Mouse (Mus musculus) embryonic facial prominence, embryonic 14.5 days (tissue): Measurements from ENCODE around the gene Stk38l. TPM values are rescaled to one million over a fixed set of nuclear protein-coding genes. Genes with fewer than 3 reads are reported as not detected.

Source experiments
- ATAC-seq: fragments of 200-750 bp; cut with Nextera tagmentation; 2 replicates; pipeline ENCODE4 v1.8.0; 2017; ENCODE audit warnings: low read depth, moderate number of reproducible peaks, moderate TSS enrichment
- DNase-seq: peaks from one replicate; pipeline ENCODE4 v3.0.0-alpha.2; 2015; ENCODE audit warnings: low spot score
- H3K27ac ChIP-seq: fragments of 300-500 bp; sonication (generic); replicated peaks from 2 replicates; pipeline ENCODE4 v1.5.1; 2014; ENCODE audit warnings: low read depth, mild to moderate bottlenecking, low read length, moderate library complexity
- H3K27me3 ChIP-seq: fragments of 300-500 bp; sonication (generic); replicated peaks from 2 replicates; pipeline ENCODE4 v1.6.1; 2014; ENCODE audit warnings: low read length; ENCODE audit not compliant: control insufficient read depth, insufficient read depth
- H3K36me3 ChIP-seq: fragments of 300-500 bp; sonication (generic); 2 replicates; pipeline ENCODE4 v1.6.1; 2014; ENCODE audit warnings: low read length, mixed read lengths; ENCODE audit not compliant: control insufficient read depth, insufficient read depth
- H3K4me1 ChIP-seq: fragments of 300-500 bp; sonication (generic); 2 replicates; pipeline ENCODE4 v1.6.1; 2014; ENCODE audit warnings: antibody characterized with exemption, low read length; ENCODE audit not compliant: control insufficient read depth, insufficient read depth
- H3K4me2 ChIP-seq: fragments of 300-500 bp; sonication (generic); 2 replicates; pipeline ENCODE4 v1.6.1; 2014; ENCODE audit warnings: low read depth, mild to moderate bottlenecking, low read length, moderate library complexity, mixed read lengths
- H3K4me3 ChIP-seq: fragments of 300-500 bp; sonication (generic); 2 replicates; pipeline ENCODE4 v1.5.1; 2014; ENCODE audit warnings: low read depth, mild to moderate bottlenecking, low read length
- H3K9ac ChIP-seq: fragments of 300-500 bp; sonication (generic); 2 replicates; pipeline ENCODE4 v1.6.1; 2014; ENCODE audit warnings: low read depth, mild to moderate bottlenecking, low read length, moderate library complexity, mixed read lengths
- H3K9me3 ChIP-seq: fragments of 300-500 bp; sonication (generic); 2 replicates; pipeline ENCODE4 v1.6.1; 2016; ENCODE audit warnings: low read length; ENCODE audit not compliant: control insufficient read depth
- WGBS: fragments of 180-500 bp; shearing (Covaris S2); extraction: QIAGEN DNeasy Blood & Tissue Kit; methylation state at CpG from one replicate; pipeline ENCODE4 v1.1.7; 2014; 5-methylcytosine and 5-hydroxymethylcytosine counted together
- polyA plus RNA-seq: library from polyadenylated mRNA; unstranded; fragments of >200 nt; fragmentation: Nextera tagmentation; extraction: Ambion mirVana; gene quantifications from 2 replicates; pipeline ENCODE4 v1.2.1, GENCODE M21; 2014

Stk38l gene
- polyA plus RNA-seq: 18.4 and 18.5 TPM in 2 replicates

- Histone ChIP-seq H3K27me3 (no peaks in the 10 kb centered on the region), H3K9me3 (no peaks in the 10 kb centered on the region), H3K4me2 (peak within 1 kb of the TSS; percentile 76), H3K9ac (peak within 1 kb of the TSS; percentile 82), H3K36me3 (no peaks in the 10 kb centered on the region), H3K4me1 (no peaks in the 10 kb centered on the region; the same call in 1 of the 2 replicates), H3K4me3 (peak within 1 kb of the TSS; percentile 82), H3K27ac (peak within 1 kb of the TSS; percentile 78)
- peak; percentile 97 for DNase-seq
- WGBS: 6% methylated on average over 16 of the region's 87 CpGs
- ATAC-seq: peak; percentile 97
Measured at GRCm38 (mm10) chr6:146724581-146725383, at the start of gene Stk38l. Stk38l (plus strand) TSS chr6:146724995.

- Histone ChIP-seq H3K27ac (no peak overlapping the region), H3K4me3 (no peak overlapping the region), H3K9ac (no peak overlapping the region), H3K4me2 (no peak overlapping the region), H3K9me3 (no peaks in the 10 kb centered on the region), H3K4me1 (no peaks in the 10 kb centered on the region), H3K36me3 (no peaks in the 10 kb centered on the region), H3K27me3 (no peaks in the 10 kb centered on the region)
- WGBS: 73% methylated on average over 10 of the region's 10 CpGs
- DNase-seq: no peak
- ATAC-seq: no peak
Measured at GRCm38 (mm10) chr6:146676904-146677303, 47.9 kb upstream of the Stk38l start.

- Histone ChIP-seq H3K4me3 (no peak overlapping the region), H3K4me1 (no peaks in the 10 kb centered on the region), H3K9ac (no peak overlapping the region), H3K27ac (no peak overlapping the region), H3K27me3 (no peaks in the 10 kb centered on the region), H3K9me3 (no peaks in the 10 kb centered on the region), H3K36me3 (no peaks in the 10 kb centered on the region), H3K4me2 (no peak overlapping the region)
- WGBS: 78% methylated on average over 10 of the region's 10 CpGs
- ATAC-seq (no peak), DNase-seq (no peak)
Measured at GRCm38 (mm10) chr6:146678136-146679070, 46.4 kb upstream of the Stk38l start.

GRCm38 (mm10) chr6:146683881-146684280 lies 40.9 kb upstream of the Stk38l start:
- no peak for DNase-seq
- Histone ChIP-seq H3K4me1 (no peaks in the 10 kb centered on the region; the same call in 1 of the 2 replicates), H3K9ac (no peak overlapping the region), H3K27ac (no peak overlapping the region), H3K4me2 (no peak overlapping the region), H3K9me3 (no peaks in the 10 kb centered on the region), H3K27me3 (no peaks in the 10 kb centered on the region), H3K4me3 (no peak overlapping the region), H3K36me3 (no peaks in the 10 kb centered on the region)
- no peak for ATAC-seq
- WGBS: 68% methylated on average over 4 of the region's 4 CpGs

GRCm38 (mm10) chr6:146685781-146686308 lies 39.0 kb upstream of the Stk38l start:
- Histone ChIP-seq H3K4me3 (no peak overlapping the region), H3K4me1 (no peaks in the 10 kb centered on the region; the same call in 1 of the 2 replicates), H3K4me2 (no peak overlapping the region), H3K27me3 (no peaks in the 10 kb centered on the region), H3K9ac (no peak overlapping the region), H3K27ac (no peak overlapping the region), H3K9me3 (no peaks in the 10 kb centered on the region), H3K36me3 (no peaks in the 10 kb centered on the region)
- 76% methylated on average over 17 of the region's 17 CpGs for WGBS
- no peak for ATAC-seq
- peak; percentile 14 for DNase-seq

GRCm38 (mm10) chr6:146686463-146687196 lies 38.2 kb upstream of the Stk38l start:
- no peaks in the 10 kb centered on the region; the same call in 1 of the 2 replicates for H3K4me1 ChIP-seq
- no peaks in the 10 kb centered on the region for H3K36me3 ChIP-seq
- H3K9ac ChIP-seq: no peak overlapping the region
- H3K4me3 ChIP-seq: no peak overlapping the region
- H3K27ac ChIP-seq: no peak overlapping the region
- no peak overlapping the region for H3K4me2 ChIP-seq
- H3K9me3 ChIP-seq: no peaks in the 10 kb centered on the region
- no peaks in the 10 kb centered on the region for H3K27me3 ChIP-seq
- DNase-seq (no peak), ATAC-seq (no peak)
- 69% methylated on average over 5 of the region's 5 CpGs for WGBS

GRCm38 (mm10) chr6:146688010-146688409 lies 36.8 kb upstream of the Stk38l start:
- Histone ChIP-seq H3K36me3 (no peaks in the 10 kb centered on the region), H3K4me3 (no peak overlapping the region), H3K4me1 (no peaks in the 10 kb centered on the region; the same call in 1 of the 2 replicates), H3K4me2 (no peak overlapping the region), H3K9me3 (no peaks in the 10 kb centered on the region), H3K9ac (no peak overlapping the region), H3K27me3 (no peaks in the 10 kb centered on the region), H3K27ac (no peak overlapping the region)
- WGBS: 82% methylated on average over 7 of the region's 7 CpGs
- ATAC-seq (no peak), DNase-seq (no peak)

GRCm38 (mm10) chr6:146688861-146689260 lies 35.9 kb upstream of the Stk38l start:
- no peak for DNase-seq
- Histone ChIP-seq H3K9me3 (no peaks in the 10 kb centered on the region), H3K4me2 (no peak overlapping the region), H3K27me3 (no peaks in the 10 kb centered on the region), H3K9ac (no peak overlapping the region), H3K4me3 (no peak overlapping the region), H3K27ac (no peak overlapping the region), H3K36me3 (no peaks in the 10 kb centered on the region), H3K4me1 (no peaks in the 10 kb centered on the region; the same call in 1 of the 2 replicates)
- 76% methylated on average over 5 of the region's 5 CpGs for WGBS
- ATAC-seq: no peak
